Mouse (Mus musculus) heart, postnatal 0 days (tissue): ENCODE measurements around the gene Snrpa1.

Source experiments
- CTCF ChIP-seq: IDR thresholded peaks from 2 replicates; pipeline ENCODE4 v1.5.1; 2016; ENCODE audit warnings: antibody characterized with exemption, control low read depth, low read depth
- EP300 ChIP-seq: IDR thresholded peaks from 2 replicates; pipeline ENCODE4 v1.6.1; 2016; ENCODE audit warnings: antibody characterized with exemption, low read depth

DNA sequence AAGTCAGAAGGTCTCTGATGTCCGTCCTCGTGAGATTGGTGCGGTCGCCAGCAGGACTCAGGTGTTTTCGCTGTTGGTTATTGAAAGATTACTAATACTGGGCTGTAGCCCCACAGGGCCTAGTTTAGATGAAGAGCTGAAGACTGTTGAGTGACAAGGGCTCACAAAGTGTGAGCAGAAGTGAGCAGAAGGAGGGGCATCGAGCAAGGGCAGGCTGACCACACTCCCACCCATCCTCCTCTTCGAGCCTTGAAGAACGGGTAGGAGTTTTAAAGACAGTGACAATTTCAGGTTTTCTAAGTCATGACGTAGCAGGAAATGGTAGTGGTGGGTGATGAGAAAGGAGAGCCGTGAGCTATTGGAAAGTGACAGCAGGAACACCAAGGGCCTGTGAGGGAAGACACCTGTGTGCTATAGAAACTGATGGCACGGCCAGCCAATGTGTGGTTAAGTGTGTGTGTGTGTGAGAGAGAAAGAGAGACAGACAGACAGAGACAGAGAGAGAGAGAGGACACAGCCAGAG, 57.1 kb downstream of the Snrpa1 start:
- TF ChIP-seq CTCF (no peak), EP300 (no peak)
